Mouse (Mus musculus): ENCODE data around the gene L1cam.

Gene L1cam

GRCm38 (mm10) chrX:73895719-73896118 lies at the start of gene L1cam:
TSS of gene L1cam (minus strand) at chrX:73896105.
- in situ Hi-C loops (cut with MboI; ENCODE audit: low pct_unique_long_range_greater_than_20kb in 1 of 2, low sequenced_read_pairs in 2 of 2, unreplicated experiment in 1 of 2): no loop called here

- in situ Hi-C loops (cut with MboI; ENCODE audit: low pct_unique_long_range_greater_than_20kb in 1 of 2, low sequenced_read_pairs in 2 of 2, unreplicated experiment in 1 of 2): loop anchor here in 1 of 2 experiments (25.0 kb wide), 1 partner anchor 295 kb away; the partner anchor contains the start of gene Flna
Measured at GRCm38 (mm10) chrX:73942294-73942693, 46.4 kb upstream of the L1cam start.

GRCm38 (mm10) chrX:73941860-73942259 lies 46.0 kb upstream of the L1cam start:
- in situ Hi-C loops (cut with MboI; ENCODE audit: low pct_unique_long_range_greater_than_20kb in 1 of 2, low sequenced_read_pairs in 2 of 2, unreplicated experiment in 1 of 2): loop anchor here in 1 of 2 experiments (25.0 kb wide), 1 partner anchor 295 kb away; the partner anchor contains the start of gene Flna

- in situ Hi-C loops (cut with MboI; ENCODE audit: low pct_unique_long_range_greater_than_20kb in 1 of 2, low sequenced_read_pairs in 2 of 2, unreplicated experiment in 1 of 2): loop anchor here in 1 of 2 experiments (25.0 kb wide), 1 partner anchor 305 kb away; the partner anchor contains the start of gene Flna
Measured at GRCm38 (mm10) chrX:73931871-73932270, 36.0 kb upstream of the L1cam start.

- in situ Hi-C loops (cut with MboI; ENCODE audit: low pct_unique_long_range_greater_than_20kb in 1 of 2, low sequenced_read_pairs in 2 of 2, unreplicated experiment in 1 of 2): loop anchor here in 1 of 2 experiments (25.0 kb wide), 1 partner anchor 307 kb away; the partner anchor contains the start of gene Flna
Measured at GRCm38 (mm10) chrX:73930402-73931062, 34.6 kb upstream of the L1cam start, which contains the start of gene Renbp. TSS of gene Renbp (minus strand) at chrX:73930850.

- in situ Hi-C loops (cut with MboI; ENCODE audit: low pct_unique_long_range_greater_than_20kb in 1 of 2, low sequenced_read_pairs in 2 of 2, unreplicated experiment in 1 of 2): no loop called here
Measured at GRCm38 (mm10) chrX:73922550-73922882, 26.6 kb upstream of the L1cam start.

- in situ Hi-C loops (cut with MboI; ENCODE audit: low pct_unique_long_range_greater_than_20kb in 1 of 2, low sequenced_read_pairs in 2 of 2, unreplicated experiment in 1 of 2): no loop called here
Measured at GRCm38 (mm10) chrX:73921823-73922549, 26.1 kb upstream of the L1cam start, which contains the start of the genes Arhgap4 and Naa10. TSS of gene Arhgap4 (minus strand) at chrX:73921870. TSS of gene Naa10 (minus strand) at chrX:73921944.

GRCm38 (mm10) chrX:73921285-73921822 lies 25.4 kb upstream of the L1cam start:
- in situ Hi-C loops (cut with MboI; ENCODE audit: low pct_unique_long_range_greater_than_20kb in 1 of 2, low sequenced_read_pairs in 2 of 2, unreplicated experiment in 1 of 2): no loop called here

GRCm38 (mm10) chrX:73918631-73919030 lies 22.7 kb upstream of the L1cam start:
- in situ Hi-C loops (cut with MboI; ENCODE audit: low pct_unique_long_range_greater_than_20kb in 1 of 2, low sequenced_read_pairs in 2 of 2, unreplicated experiment in 1 of 2): no loop called here

GRCm38 (mm10) chrX:73916945-73917344 lies 21.0 kb upstream of the L1cam start:
- in situ Hi-C loops (cut with MboI; ENCODE audit: low pct_unique_long_range_greater_than_20kb in 1 of 2, low sequenced_read_pairs in 2 of 2, unreplicated experiment in 1 of 2): no loop called here

GRCm38 (mm10) chrX:73914827-73915703 lies 19.2 kb upstream of the L1cam start:
- in situ Hi-C loops (cut with MboI; ENCODE audit: low pct_unique_long_range_greater_than_20kb in 1 of 2, low sequenced_read_pairs in 2 of 2, unreplicated experiment in 1 of 2): no loop called here

- in situ Hi-C loops (cut with MboI; ENCODE audit: low pct_unique_long_range_greater_than_20kb in 1 of 2, low sequenced_read_pairs in 2 of 2, unreplicated experiment in 1 of 2): no loop called here
Measured at GRCm38 (mm10) chrX:73911588-73911987, 15.7 kb upstream of the L1cam start.

- in situ Hi-C loops (cut with MboI; ENCODE audit: low pct_unique_long_range_greater_than_20kb in 1 of 2, low sequenced_read_pairs in 2 of 2, unreplicated experiment in 1 of 2): no loop called here
Measured at GRCm38 (mm10) chrX:73911156-73911555, 15.3 kb upstream of the L1cam start.

- in situ Hi-C loops (cut with MboI; ENCODE audit: low pct_unique_long_range_greater_than_20kb in 1 of 2, low sequenced_read_pairs in 2 of 2, unreplicated experiment in 1 of 2): no loop called here
Measured at GRCm38 (mm10) chrX:73910451-73910850, 14.5 kb upstream of the L1cam start.

GRCm38 (mm10) chrX:73910049-73910448 lies 14.1 kb upstream of the L1cam start:
- in situ Hi-C loops (cut with MboI; ENCODE audit: low pct_unique_long_range_greater_than_20kb in 1 of 2, low sequenced_read_pairs in 2 of 2, unreplicated experiment in 1 of 2): no loop called here

- in situ Hi-C loops (cut with MboI; ENCODE audit: low pct_unique_long_range_greater_than_20kb in 1 of 2, low sequenced_read_pairs in 2 of 2, unreplicated experiment in 1 of 2): no loop called here
Measured at GRCm38 (mm10) chrX:73897959-73898358, 2.1 kb upstream of the L1cam start.

GRCm38 (mm10) chrX:73892833-73893232 lies 3.1 kb downstream of the L1cam start:
- in situ Hi-C loops (cut with MboI; ENCODE audit: low pct_unique_long_range_greater_than_20kb in 1 of 2, low sequenced_read_pairs in 2 of 2, unreplicated experiment in 1 of 2): no loop called here

- in situ Hi-C loops (cut with MboI; ENCODE audit: low pct_unique_long_range_greater_than_20kb in 1 of 2, low sequenced_read_pairs in 2 of 2, unreplicated experiment in 1 of 2): no loop called here
Measured at GRCm38 (mm10) chrX:73891551-73892152, 4.3 kb downstream of the L1cam start, which contains the start of gene Avpr2. TSS of gene Avpr2 (plus strand) at chrX:73892102.
